Comparison of ENCODE assay signal across 8 mouse cellular contexts in the genomic region with DNA sequence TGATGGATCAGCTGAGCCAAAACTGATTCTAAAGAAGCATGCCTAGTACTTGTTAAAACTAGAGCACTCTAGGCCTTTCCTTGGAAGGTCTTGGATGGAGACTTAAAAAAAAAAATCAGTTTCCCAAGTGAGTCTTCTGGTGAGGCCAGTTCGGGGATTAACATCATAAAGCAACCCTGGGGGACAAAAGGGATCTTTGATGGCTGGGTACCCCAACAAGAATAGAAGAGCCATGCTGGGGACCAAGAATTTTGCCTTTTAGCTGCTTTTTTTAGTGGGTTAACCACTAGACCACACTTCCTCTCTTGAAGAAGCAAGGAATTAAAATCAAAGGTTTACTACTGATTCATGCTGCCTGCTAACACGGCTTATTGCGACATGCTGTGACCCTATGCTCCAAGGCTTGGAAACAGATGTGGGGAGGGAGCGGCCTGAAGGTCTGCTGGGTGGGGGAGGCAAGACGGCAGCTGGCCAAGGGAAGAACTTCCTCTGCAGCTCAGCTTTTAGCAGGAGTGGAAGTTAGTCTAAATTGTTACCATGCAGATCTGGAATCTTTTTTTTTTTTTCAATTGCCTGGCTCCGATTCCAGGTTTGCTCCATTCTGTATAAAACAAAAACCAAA.
DNase-seq lines count a peak whose midpoint lies in the region; TF ChIP-seq lines count a peak whose summit lies in the region.

No protein-coding gene starts in this region.

- no peak for TF ChIP-seq CTCF in lung, adult 2 months (IDR thresholded peaks at IDR 0.05; ENCODE audit: insufficient read depth, low read length)

- peak; percentile 16 to 42 for DNase-seq in left cerebral cortex, adult 18-20 months (ENCODE audit: low spot score in 2 of 2)
- no peak for DNase-seq in left cerebral cortex, adult 11 months (ENCODE audit: low spot score)
- peak; percentile 87 for DNase-seq in adrenal gland, postnatal 10 days
- peak; percentile 27 to 30 for DNase-seq in frontal cortex, postnatal 36 days (ENCODE audit: low spot score in 2 of 2)
- DNase-seq in kidney, adult 9 months, result peak; percentile 76
- peak; percentile 35 for DNase-seq in lung, adult 2 months
- peak; percentile 15 to 33 for DNase-seq in right cerebral cortex, adult 2 months (ENCODE audit: low spot score in 2 of 2)
- no peak for DNase-seq in thymus, postnatal 0 days (ENCODE audit: low spot score)

- peaks cover 10% of the 10 kb centered on the region for H3K4me1 ChIP-seq in lung, adult 2 months (ENCODE audit: control insufficient read depth, insufficient read depth, low read length)

- H3K4me3 ChIP-seq in lung, adult 2 months (replicated peaks; ENCODE audit: extremely low read depth, low read depth, low read length), result no peak overlapping the region

- no peak for TF ChIP-seq POLR2A in lung, adult 2 months (IDR thresholded peaks at IDR 0.05; ENCODE audit: borderline replicate concordance, extremely low read depth, low read depth, low read length)

- 18% methylated on average over 6 of the region's 6 CpGs for WGBS in lung, adult 2 months

Comparison
In these comparisons a context has a peak if more than half of its experiments do, and no peak if none do; other contexts are left out.
1. DNase-seq: peak in left cerebral cortex, adult 18-20 months (2 of 2), adrenal gland, postnatal 10 days (single experiment), frontal cortex, postnatal 36 days (2 of 2), kidney, adult 9 months (single experiment), lung, adult 2 months (single experiment) and right cerebral cortex, adult 2 months (2 of 2); none in left cerebral cortex, adult 11 months (single experiment) and thymus, postnatal 0 days (single experiment).